Mouse (Mus musculus) MEL (cell line): ENCODE results near the gene Ccdc162. TPM values are rescaled to one million over a fixed set of nuclear protein-coding genes. Genes with fewer than 3 reads are reported as not detected.

Source experiments
- DNase-seq: peaks from one replicate; pipeline ENCODE4 v3.0.0; 2011; ENCODE audit warnings: low read depth, low spot score
- H3K27ac ChIP-seq: 2 replicates; pipeline ENCODE4 v1.5.1; 2012; ENCODE audit warnings: low read depth, mild to moderate bottlenecking, control low read depth, low read length, moderate library complexity; ENCODE audit not compliant: control insufficient read depth
- H3K27me3 ChIP-seq, 2 experiments: fragments of 150-350 bp in 1 of 2; sonication (generic) in 1 of 2; 2 replicates each; pipeline ENCODE4 v1.6.1; 2012; ENCODE audit warnings: low read length in 2 of 2, mild to moderate bottlenecking in 2 of 2, improper control_type of control experiment in 1 of 2, moderate library complexity in 1 of 2; ENCODE audit not compliant: insufficient read depth in 2 of 2, control insufficient read depth in 1 of 2
- H3K36me3 ChIP-seq, 2 experiments: 2 replicates each; pipeline ENCODE4 v1.6.1; 2012 to 2014; ENCODE audit warnings: low read length in 2 of 2, improper control_type of control experiment in 1 of 2, inconsistent platforms in 1 of 2, mild to moderate bottlenecking in 1 of 2; ENCODE audit not compliant: insufficient read depth in 2 of 2, control insufficient read depth in 1 of 2
- H3K4me1 ChIP-seq, 2 experiments: fragments of 150-350 bp in 1 of 2; sonication (generic) in 1 of 2; 2 replicates each; pipeline ENCODE4 v1.6.1; 2012; ENCODE audit warnings: low read length in 2 of 2, improper control_type of control experiment in 1 of 2, mild to moderate bottlenecking in 1 of 2; ENCODE audit not compliant: insufficient read depth in 2 of 2, control insufficient read depth in 1 of 2
- H3K4me3 ChIP-seq, 2 experiments: fragments of 150-350 bp in 1 of 2; sonication (generic) in 1 of 2; 2 replicates each; pipeline ENCODE4 v1.5.1; 2012; ENCODE audit warnings: low read depth in 2 of 2, low read length in 2 of 2, mild to moderate bottlenecking in 2 of 2, moderate library complexity in 2 of 2, control low read depth in 1 of 2, improper control_type of control experiment in 1 of 2; ENCODE audit not compliant: control insufficient read depth in 1 of 2, insufficient read depth in 1 of 2
- H3K79me2 ChIP-seq: 2 replicates; pipeline ENCODE4 v1.6.1; 2012; ENCODE audit warnings: mild to moderate bottlenecking, low read length, moderate library complexity; ENCODE audit not compliant: control insufficient read depth, poor library complexity, insufficient read depth
- H3K9ac ChIP-seq: 2 replicates; pipeline ENCODE4 v1.6.1; 2012; ENCODE audit warnings: low read depth, mild to moderate bottlenecking, control low read depth, low read length, moderate library complexity; ENCODE audit not compliant: control insufficient read depth, poor library complexity, severe bottlenecking
- H3K9me3 ChIP-seq: fragments of 150-350 bp; sonication (generic); replicated peaks from 2 replicates; pipeline ENCODE4 v1.6.1; 2012; ENCODE audit warnings: mild to moderate bottlenecking, low read length, improper control_type of control experiment, moderate library complexity; ENCODE audit not compliant: insufficient read depth
- CHD1 ChIP-seq: IDR thresholded peaks from 2 replicates; pipeline ENCODE4 v1.6.1; 2012; ENCODE audit warnings: low read depth, mild to moderate bottlenecking, inconsistent platforms, low read length, improper control_type of control experiment
- CTCF ChIP-seq, 3 experiments: IDR thresholded peaks in 2 of 3; conservative IDR thresholded peaks in 1 of 3; 2 replicates each; pipeline ENCODE4 v1.5.1; 2011 to 2012; ENCODE audit warnings: low read length in 3 of 3, low read depth in 2 of 3, mild to moderate bottlenecking in 2 of 3, improper control_type of control experiment in 1 of 3, inconsistent platforms in 1 of 3, mixed read lengths in 1 of 3, moderate library complexity in 1 of 3; ENCODE audit not compliant: control insufficient read depth in 1 of 3, insufficient read depth in 1 of 3, poor library complexity in 1 of 3, severe bottlenecking in 1 of 3
- EP300 ChIP-seq, 2 experiments: IDR thresholded peaks; 2 replicates each; pipeline ENCODE4 v1.6.1; 2011; ENCODE audit warnings: improper control_type of control experiment in 2 of 2, low read length in 2 of 2, low read depth in 1 of 2, mild to moderate bottlenecking in 1 of 2
- ETS1 ChIP-seq: IDR thresholded peaks from 2 replicates; pipeline ENCODE4 v1.6.1; 2012; ENCODE audit warnings: low read depth, mild to moderate bottlenecking, inconsistent platforms, low read length, improper control_type of control experiment, moderate library complexity
- MAX ChIP-seq: IDR thresholded peaks from 2 replicates; pipeline ENCODE4 v1.6.1; 2011; ENCODE audit warnings: low read length, improper control_type of control experiment
- MEF2A ChIP-seq: IDR thresholded peaks from 2 replicates; pipeline ENCODE4 v1.6.1; 2014; ENCODE audit warnings: low read depth, mild to moderate bottlenecking, inconsistent platforms, low read length, improper control_type of control experiment; ENCODE audit not compliant: poor library complexity, insufficient replicate concordance, severe bottlenecking; ENCODE audit errors: extremely low read depth
- MYB ChIP-seq: IDR thresholded peaks from 2 replicates; pipeline ENCODE4 v1.6.1; 2011; ENCODE audit warnings: mild to moderate bottlenecking, low read depth, low read length, improper control_type of control experiment
- NRF1 ChIP-seq: IDR thresholded peaks from 2 replicates; pipeline ENCODE4 v1.6.1; 2014; ENCODE audit warnings: low read depth, mild to moderate bottlenecking, inconsistent platforms, low read length, improper control_type of control experiment, moderate library complexity; ENCODE audit not compliant: poor library complexity, insufficient read depth, severe bottlenecking
- POLR2A ChIP-seq, 2 experiments: IDR thresholded peaks; 2 replicates each; pipeline ENCODE4 v1.6.1; 2011 to 2012; ENCODE audit warnings: low read length in 2 of 2, mild to moderate bottlenecking in 2 of 2, control low read depth in 1 of 2, improper control_type of control experiment in 1 of 2, low read depth in 1 of 2, moderate library complexity in 1 of 2; ENCODE audit not compliant: control insufficient read depth in 1 of 2, insufficient read depth in 1 of 2, poor library complexity in 1 of 2
- POLR2AphosphoS2 ChIP-seq: IDR thresholded peaks from 2 replicates; pipeline ENCODE4 v1.6.1; 2011; ENCODE audit warnings: low read length, improper control_type of control experiment
- POLR2AphosphoS5 ChIP-seq: IDR thresholded peaks from 2 replicates; pipeline ENCODE4 v1.6.1; 2012; ENCODE audit warnings: low read depth, borderline replicate concordance, mild to moderate bottlenecking, inconsistent platforms, low read length, moderate library complexity, mixed read lengths
- ZNF384 ChIP-seq: IDR thresholded peaks from 2 replicates; pipeline ENCODE4 v1.6.1; 2012; ENCODE audit warnings: low read depth, mild to moderate bottlenecking, inconsistent platforms, low read length, improper control_type of control experiment
- polyA plus RNA-seq, 2 experiments: library from polyadenylated mRNA; stranded (reverse) in 1 of 2; unstranded in 1 of 2; fragments of >175 nt in 1 of 2; fragments of >200 nt in 1 of 2; gene quantifications; 2 replicates each; pipeline versions ENCODE4 v1.2.1 to v1.2.4; 2012; ENCODE audit warnings: low replicate concordance in 2 of 2, low read depth in 1 of 2; ENCODE audit not compliant: insufficient read length in 2 of 2, insufficient read depth in 1 of 2, missing spikeins in 1 of 2
- total RNA-seq: library from RNA; depleted of rRNA; stranded (reverse); fragments of 300-350 nt; gene quantifications from 2 replicates; pipeline ENCODE4 v1.2.3, GENCODE M21; 2012

Gene Ccdc162
- total and polyA plus RNA-seq, 3 experiments = 0.06 TPM; not detected in 2

- no peaks in the 10 kb centered on the region for H3K9me3 ChIP-seq
- no peaks in the 10 kb centered on the region for H3K36me3 ChIP-seq
- no peaks in the 10 kb centered on the region for H3K4me1 ChIP-seq
- H3K4me3 ChIP-seq = no peak overlapping the region
- H3K27me3 ChIP-seq = peaks cover 0 to 2% of the 10 kb centered on the region in 2 experiments; a peak in 3 of 4 replicates
- TF ChIP-seq CTCF (IDR thresholded peaks at IDR 0.05 in 2 of 3, conservative IDR thresholded peaks at IDR 0.05 in 1 of 3; ENCODE audit: control insufficient read depth in 1 of 3, insufficient read depth in 1 of 3, low read depth in 2 of 3, low read length in 3 of 3, poor library complexity in 1 of 3, severe bottlenecking in 1 of 3) = no peak
- no peak for TF ChIP-seq MYB
- H3K79me2 ChIP-seq = no peaks in the 10 kb centered on the region
- DNase-seq = no peak
- no peak overlapping the region for H3K9ac ChIP-seq
- no peak overlapping the region for H3K27ac ChIP-seq
Measured at GRCm38 (mm10) chr10:41675243-41675642, 41.2 kb downstream of the Ccdc162 start.

- Histone ChIP-seq H3K79me2 (no peaks in the 10 kb centered on the region), H3K36me3 (no peaks in the 10 kb centered on the region), H3K4me1 (no peaks in the 10 kb centered on the region), H3K27me3 (peaks cover 0 to 2% of the 10 kb centered on the region in 2 experiments; a peak in 3 of 4 replicates), H3K4me3 (no peak overlapping the region), H3K9me3 (no peaks in the 10 kb centered on the region), H3K27ac (no peak overlapping the region), H3K9ac (no peak overlapping the region)
- TF ChIP-seq POLR2A (IDR thresholded peaks at IDR 0.05; ENCODE audit: control insufficient read depth in 1 of 2, insufficient read depth in 1 of 2, low read depth in 1 of 2, low read length in 2 of 2, poor library complexity in 1 of 2) (no peak), MAX (no peak), CHD1 (no peak), MEF2A (no peak)
- no peak for DNase-seq
Measured at GRCm38 (mm10) chr10:41674362-41674761, 42.1 kb downstream of the Ccdc162 start.

- Histone ChIP-seq H3K4me3 (no peak overlapping the region), H3K79me2 (no peaks in the 10 kb centered on the region), H3K9ac (no peak overlapping the region), H3K4me1 (no peaks in the 10 kb centered on the region), H3K27me3 (peaks cover 2 to 3% of the 10 kb centered on the region in 2 experiments; a peak in 3 of 4 replicates), H3K27ac (no peak overlapping the region), H3K36me3 (no peaks in the 10 kb centered on the region), H3K9me3 (no peaks in the 10 kb centered on the region)
- DNase-seq = peak; percentile 37
- TF ChIP-seq POLR2AphosphoS5 (no peak), ETS1 (no peak), MYB (no peak), ZNF384 (0 out of 2 replicates have a peak, but pooled peaks have one; percentile 10), EP300 (IDR thresholded peaks at IDR 0.05; ENCODE audit: low read depth in 1 of 2, low read length in 2 of 2) (no peak), NRF1 (no peak), POLR2AphosphoS2 (no peak)
Measured at GRCm38 (mm10) chr10:41670196-41670595, 46.2 kb downstream of the Ccdc162 start.
